Mouse (Mus musculus) B cell, adult 2 months (primary cell): ENCODE measurements around the gene Aldh3b1.

ENCODE experiments used
- DNase-seq, 2 experiments: peaks; one replicate each; pipeline ENCODE4 v3.0.0; 2022

The Aldh3b1 gene

DNA sequence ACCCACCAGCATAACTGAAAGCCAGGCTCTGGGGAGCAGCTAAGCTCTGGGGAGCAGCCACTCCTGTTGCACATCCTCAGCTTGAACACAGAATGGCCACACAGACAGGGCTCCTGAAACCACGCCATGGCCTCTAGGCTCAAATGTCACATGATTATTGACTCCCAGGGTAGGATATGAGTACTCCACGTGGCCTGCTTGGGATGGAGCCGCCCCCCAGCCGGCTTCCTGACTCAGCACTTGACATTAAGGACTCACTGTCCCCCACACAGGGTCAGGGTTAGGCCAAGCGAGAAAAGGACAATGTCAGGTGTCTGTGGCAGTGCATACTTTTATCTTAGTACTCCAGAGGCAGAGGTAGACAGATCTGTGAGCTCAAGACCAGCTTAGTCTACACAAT lies 19.4 kb downstream of the Aldh3b1 start:
- DNase-seq = no peak

DNA sequence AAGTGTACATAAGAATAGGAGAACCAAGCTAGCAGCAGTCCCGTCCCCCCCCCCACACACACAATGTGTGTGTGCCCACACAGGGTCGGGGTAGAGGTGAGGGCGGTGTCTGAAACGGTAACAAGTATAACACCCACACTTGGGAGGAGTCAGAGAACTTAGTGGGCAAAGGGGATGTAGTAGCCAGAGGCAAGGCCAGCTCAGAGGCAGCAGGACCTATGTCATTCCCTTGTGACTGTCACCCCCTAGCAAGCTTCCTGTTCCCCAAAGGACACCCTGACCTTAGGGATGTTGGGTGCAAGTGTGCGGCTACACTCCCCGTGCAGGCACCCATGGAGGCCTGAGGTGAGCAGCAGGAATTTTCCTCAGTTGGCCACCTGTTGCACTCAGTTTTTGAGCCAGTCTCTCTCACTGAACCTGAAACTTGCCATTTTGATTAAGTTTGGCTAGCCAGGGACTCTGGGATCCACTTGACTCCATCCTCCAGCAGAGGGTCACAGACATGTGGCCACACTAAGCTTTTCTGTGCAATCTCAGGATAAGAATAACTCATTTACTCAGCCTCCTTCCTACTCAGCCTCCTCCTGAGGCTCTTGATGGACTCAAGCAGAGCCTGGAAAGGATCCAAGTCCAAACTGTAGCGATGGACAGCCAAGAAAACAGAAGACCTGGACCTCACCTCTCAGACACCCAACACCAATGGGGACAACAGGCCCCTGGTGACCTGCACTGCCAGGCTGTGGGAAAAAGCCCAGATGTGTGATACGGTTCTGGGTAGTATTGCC lies 21.5 kb downstream of the Aldh3b1 start:
- DNase-seq = no peak

DNA sequence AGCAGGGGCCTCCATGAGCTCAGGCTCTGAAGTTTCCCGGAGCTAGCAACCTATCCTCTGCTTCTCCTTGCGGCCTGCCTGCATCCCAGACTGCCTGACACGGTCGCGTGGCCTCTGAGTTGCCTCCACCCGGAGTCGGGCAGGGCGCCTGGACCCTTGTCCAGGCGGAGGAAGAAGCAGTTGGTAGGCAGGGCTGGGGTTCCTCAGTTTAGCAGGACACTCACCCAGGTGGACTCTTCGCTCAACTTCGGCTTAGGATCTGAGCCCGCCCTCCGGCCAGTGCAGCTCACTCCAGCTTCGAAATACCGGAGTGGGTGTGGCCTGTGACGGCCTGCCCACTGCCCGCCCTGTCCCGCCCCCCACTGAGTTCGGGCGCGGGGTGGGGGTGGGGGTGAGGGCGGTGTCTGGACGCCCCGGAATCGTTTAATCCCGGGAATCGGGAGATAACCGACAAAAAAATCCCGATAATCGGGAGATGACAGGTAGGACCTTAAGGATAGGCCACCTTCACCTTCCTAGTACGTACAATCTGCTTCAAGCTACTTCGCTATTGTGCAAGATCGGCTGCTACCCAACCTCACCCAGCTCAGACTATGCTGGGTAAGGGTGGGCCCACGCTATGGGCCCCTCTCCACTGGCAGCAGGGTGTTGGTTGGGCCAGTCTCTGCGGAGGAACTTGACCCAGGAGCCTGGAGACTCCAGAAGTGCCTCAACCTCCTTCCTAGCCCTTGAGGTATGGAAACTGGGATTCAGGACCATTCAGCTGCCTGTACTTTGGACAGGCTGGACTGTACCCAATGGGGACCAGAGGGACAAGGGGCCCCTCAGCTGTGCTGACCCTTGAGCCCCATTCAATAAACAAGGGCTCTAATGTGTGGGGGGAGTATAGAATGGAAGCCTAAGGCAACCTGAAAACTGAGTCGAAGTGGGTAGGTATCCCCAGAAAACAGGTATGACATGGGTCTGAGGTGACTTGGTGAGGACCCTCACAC lies 22.5 kb downstream of the Aldh3b1 start, which contains the start of gene Tcirg1:
TSS of gene Tcirg1 (minus strand) at position 339 of the 992 bp plus-strand sequence.
- peak; percentile 66 to 69 for DNase-seq

DNA sequence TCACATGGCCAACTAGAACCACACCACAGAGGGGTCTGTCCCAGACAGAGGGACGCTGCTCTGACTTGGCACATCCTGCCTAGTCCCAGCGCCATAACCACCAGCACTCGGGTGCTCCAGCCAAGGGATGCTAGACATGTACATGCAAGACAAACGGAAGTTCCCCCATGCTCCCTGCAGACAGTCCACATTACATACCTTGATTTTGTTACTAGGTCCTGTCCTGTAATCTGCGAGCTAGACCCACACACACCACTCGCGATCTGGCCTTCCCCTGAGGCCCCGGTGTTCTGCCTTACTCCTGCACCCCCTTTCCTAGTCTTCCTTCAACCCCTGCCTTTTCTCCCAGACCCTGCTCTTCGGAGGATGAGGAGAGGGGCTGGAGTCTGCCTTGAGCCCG lies 23.3 kb downstream of the Aldh3b1 start:
- peak; percentile 34 to 40 for DNase-seq

DNA sequence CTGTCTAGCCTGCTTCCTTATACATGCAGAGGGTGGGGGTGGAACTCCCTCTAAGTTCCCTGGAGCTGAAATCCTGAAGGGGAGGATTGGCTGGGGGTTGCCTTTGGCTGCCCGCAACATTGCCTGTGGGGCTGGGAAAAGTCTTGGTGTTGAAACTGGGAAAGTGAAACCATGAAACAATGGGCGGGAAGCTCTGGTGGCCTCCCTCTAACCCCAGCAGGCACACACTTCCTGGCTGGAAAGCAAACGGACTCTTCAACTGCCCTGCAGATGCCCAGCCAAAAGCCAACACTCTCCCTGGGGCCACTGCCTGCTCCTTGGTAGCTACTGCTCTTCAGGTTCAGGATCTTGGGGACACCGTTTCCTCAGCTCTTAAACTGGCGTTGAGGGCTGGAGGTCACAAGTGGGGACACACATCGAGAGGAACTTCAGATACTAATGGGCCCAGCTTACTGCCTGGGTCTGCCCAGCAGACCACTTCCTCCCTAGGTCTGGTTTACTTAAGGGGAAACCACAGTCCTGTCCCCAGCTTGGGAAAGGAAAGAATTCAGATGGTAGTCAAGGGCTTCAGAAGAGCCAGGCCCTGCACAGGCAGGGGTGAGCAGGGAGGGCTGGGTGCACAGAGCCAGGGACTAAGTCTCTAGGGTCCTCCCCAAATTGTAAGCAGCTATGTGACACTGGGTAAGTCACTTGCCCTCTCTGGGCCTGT lies 24.2 kb downstream of the Aldh3b1 start:
- DNase-seq = peak; percentile 32 to 38

DNA sequence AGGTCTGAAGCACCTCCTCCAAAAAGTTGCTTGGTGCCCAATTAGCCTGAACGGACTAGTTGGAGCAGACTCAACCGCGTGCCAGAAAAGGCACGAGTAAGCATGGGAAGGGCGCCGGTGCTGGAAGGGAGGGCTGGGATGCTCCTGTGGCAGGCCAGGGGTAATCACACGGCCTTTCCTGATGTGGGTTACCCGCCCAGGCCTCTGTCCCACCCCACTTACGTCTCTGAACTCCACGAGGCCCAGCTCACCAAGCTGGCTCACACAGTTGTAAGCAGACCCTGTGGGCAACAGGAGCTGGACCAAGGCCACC lies 25.3 kb downstream of the Aldh3b1 start:
- no peak for DNase-seq

DNA sequence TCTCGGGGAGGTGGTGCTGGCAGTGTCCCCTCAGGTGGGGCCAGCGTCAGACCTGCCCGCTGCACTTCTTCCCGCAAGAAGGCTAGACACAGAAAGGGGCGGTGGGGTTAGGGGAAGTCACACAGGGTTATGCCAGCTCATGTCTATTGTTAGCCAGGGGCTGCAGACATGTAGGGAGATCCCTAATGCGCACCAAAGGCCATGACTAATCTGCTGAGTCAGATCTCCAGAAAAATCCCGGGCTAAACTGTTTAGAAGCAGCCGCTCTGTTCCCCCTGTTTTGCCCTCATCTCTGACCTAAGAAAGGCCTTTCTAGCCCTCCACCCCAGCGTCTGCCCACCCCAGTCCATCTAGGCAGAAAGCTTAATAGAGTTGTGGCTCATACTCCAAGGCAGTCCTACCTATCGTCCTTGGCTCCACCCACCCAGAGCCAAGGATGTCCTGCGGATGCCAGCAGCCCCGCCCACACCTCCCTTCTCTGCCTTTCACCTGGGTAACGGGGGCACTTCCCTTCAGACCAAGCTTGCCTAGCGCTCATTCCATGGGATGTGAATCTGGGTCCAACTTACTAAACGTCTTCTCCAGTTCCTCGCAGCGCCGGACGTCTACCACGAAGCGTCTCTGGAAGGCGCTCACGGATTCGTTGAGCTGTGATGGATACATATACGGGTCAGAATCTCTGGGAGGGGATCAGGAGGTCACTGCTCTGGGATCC lies 25.8 kb downstream of the Aldh3b1 start:
- DNase-seq = no peak

DNA sequence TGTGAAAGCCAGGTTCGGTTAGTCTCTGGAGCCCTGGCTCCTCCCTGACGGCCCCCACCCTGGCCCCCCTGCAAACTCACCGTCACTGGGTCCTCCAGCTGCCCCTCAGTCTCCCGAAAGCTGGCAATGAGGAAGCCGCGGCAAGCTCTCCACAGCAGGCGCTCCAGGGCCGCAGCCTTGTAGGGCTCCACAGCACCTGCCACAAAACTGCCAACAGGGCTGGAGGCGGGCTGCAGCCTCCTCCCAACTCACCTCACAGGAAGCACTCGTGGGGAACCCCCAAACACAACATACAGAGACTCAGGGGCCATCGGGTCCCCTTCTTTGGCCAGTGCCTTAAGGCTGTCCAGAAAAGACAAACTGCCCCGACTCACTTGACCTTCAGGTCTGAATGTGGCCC lies 26.6 kb downstream of the Aldh3b1 start:
- no peak for DNase-seq

DNA sequence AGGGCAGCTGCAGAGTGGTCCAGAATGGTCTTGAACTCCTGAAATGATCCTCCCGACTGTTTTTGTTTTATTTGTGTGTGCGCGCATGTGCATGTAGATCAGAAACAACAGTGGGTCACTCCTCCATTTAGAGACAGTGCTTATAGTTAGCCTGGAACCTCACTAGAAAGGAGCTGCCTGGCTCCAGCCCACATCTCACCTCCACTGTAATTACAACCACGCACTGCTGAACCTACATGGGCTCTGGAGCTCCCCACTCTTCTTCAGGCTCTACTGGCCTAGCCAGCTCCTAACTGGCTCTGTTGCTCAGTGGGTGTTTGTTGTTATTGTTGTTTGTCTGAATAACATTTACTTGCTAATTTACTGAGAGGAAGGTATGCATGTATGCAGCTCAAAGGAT lies 30.0 kb downstream of the Aldh3b1 start:
- no peak for DNase-seq

DNA sequence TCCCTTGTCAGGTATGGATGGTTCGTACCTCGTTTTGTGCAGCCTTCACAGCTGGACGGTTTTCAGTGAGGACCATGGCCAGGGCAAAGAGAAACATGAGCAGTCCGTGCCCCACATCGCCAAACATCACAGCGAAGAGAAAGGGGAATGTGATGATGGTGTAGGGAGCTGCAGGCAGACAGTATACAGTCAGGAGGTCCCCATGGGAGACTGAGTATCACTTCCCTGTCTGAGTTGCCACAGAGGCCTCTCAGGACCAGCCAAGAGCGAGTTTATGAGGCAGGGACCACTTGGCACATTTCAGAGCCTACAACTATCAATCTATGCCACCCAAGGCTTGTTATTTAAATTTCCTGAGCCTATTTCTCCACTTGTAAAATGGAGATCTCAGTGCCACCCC lies 30.7 kb downstream of the Aldh3b1 start:
- peak; percentile 66 to 74 for DNase-seq

DNA sequence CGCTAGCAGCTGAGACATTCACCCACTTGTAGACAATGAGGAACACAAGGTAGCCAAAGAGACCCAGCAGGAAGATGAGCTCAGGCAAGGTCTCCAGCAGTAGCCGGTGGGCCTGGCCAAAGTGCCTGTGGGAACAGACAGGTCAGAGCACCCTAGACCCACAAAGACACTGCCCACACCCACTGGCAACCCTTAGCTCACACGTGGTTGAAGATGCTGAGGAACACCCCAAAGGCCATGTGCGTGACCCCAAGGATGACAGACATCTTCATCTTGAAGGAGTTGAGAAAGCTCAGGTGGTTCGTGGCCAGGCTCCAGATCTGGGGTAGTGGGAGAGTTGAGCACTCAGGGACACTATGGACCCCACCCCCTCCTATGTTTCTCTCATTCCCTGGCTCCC lies 32.1 kb downstream of the Aldh3b1 start:
- DNase-seq = no peak

DNA sequence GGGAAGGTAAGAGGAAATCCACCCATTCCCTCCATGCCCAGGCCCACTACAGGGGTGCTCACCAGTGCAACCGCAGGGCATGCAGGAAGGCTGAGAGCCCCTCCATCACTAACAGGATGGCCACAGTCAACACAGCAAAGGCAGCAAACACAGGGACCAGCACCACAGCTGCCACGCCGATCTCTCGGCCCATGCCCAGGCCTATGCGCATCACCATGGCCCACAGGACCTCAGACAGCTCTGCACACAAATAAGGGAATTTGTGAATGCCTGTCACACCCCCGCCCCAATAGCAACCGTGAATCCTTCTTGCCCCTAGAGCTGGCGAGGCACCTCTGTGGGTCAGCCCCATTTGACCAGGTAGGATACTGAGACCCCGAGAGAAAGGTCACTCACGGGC lies 33.4 kb downstream of the Aldh3b1 start:
- DNase-seq = no peak

DNA sequence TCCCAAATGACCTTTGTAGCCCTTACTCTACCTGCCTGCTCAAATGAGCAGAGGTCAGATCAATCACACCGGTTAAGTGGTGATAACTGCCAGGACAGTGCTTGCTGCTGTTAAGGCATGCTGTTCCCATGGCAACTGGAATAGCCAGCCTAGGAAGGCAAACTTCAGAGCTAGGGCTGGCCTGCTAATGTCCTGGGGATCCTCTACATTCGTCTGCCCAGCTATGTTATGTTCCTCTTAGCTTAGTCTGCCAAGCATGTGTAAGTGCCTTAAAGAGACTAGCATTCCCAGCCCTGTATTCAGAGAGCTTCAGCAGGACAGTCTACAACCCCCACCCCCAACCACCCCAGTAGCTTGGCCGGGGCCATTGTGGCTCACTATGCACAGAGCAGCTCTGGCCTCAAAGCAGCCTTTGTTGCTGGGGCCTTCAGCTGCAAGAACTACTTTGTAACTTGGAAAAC lies 34.4 kb downstream of the Aldh3b1 start:
- no peak for DNase-seq

DNA sequence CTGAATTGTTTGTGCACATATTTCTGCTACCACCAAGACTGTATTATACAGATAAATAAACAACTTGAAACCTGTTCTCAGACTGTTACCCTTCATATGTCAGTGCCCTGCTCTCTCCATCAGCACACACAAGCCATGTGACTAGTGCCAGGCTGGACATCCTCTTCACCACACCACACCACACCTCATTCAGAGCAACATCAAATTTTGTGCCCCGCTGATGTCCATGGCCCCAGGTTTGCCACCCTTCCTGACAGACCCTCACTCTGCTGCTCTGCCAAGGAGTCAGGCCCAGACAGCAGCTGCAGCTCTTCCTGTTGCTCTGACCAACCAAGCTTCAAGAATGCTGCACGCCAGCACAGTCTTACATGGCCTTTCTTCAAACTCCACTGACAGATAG lies 35.3 kb downstream of the Aldh3b1 start:
- no peak for DNase-seq

DNA sequence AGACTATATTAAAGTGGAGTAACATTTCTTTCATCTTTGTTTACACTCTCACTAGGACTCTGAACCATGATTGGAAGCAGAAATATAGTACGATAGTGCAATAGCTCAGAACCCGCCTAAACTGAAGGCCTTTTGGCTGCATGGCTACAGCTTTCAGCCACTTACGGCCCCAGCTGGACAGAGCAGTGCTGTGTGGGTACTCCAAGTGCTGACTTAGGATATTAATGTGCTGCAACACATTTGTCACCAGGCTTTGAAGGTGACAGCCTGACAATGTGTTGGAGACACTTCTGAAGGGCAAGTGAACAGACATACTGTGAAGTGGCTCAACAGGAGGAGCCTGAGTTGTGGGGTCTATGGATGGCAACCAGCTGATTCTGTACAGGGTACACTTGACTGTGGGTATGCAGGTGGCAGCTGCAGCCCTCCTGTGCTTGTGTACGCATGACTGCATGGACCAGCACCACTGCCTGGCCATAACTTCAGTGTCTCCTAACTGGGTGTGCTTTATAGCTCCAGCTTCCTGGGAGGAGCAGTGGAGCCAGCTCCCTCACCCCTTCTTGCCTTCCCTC lies 36.0 kb downstream of the Aldh3b1 start:
- no peak for DNase-seq

DNA sequence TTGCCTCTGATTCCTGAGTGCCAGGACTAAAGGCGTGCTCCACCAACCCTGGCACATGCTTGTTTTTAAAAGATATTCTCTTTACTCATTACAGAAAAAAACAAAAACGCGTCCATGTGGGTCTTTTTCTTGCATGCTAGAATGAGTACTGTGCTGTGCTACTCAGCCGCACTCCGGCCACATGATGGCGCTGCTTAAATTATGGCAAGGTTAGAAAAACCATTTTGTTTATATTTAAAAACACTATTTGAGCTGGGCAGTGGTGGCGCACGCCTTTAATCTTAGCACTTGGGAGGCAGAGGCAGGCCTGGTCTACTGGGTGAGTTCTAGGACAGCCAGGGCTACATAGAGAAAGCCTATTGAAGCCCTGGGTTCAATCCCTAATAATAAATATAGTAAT lies 39.4 kb downstream of the Aldh3b1 start:
- peak; percentile 67 to 71 for DNase-seq

DNA sequence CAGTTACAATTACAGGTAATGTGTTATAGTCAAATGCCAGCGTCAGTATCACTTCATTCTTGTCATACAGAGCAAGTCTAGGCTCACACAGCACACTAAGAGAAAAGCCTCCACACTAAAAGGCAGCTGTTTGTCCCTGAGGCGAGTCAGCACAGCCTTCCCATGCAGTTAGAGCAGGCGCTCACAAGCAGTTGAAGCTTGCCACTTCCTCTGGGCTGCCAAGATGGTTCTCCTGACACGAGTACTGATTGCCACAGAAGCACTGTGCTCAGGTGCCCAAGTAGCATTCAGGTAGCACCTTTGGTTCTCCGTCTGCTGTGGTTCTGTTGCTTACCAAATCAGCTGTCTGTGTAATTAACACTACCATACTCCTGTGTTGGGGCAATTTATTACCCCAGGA lies 40.5 kb downstream of the Aldh3b1 start:
- DNase-seq = no peak

DNA sequence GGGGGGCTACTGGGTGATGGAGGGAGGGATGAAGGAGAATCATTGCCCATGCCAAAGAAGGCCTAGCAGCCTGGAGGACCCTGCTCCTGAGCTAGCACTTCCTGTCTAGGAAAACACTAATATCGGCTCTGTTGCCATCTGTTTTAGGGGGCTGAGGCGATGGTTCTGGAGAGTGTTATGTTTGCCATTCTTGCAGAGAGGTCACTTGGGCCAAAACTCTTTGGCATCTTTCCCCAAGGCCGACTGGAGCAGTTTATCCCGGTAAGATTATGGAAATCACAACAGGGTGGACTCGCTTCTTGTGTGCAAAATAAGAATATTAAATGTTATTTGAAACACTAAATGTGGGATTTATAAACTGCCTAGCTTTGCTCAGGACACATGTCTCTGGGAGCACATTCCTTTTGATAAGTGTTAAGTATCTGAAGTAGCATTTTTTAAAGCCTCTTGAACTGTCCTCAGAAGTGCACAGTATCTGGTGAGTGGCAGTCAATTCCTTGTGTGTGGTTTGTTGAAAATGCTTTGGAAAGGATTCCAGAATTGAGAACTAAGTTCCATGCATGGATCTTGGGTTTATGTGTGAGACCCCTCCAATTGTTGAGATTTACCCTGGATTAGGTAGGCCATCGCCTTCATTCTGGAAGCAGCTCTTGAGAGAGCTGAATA lies 45.1 kb downstream of the Aldh3b1 start:
- DNase-seq = no peak

DNA sequence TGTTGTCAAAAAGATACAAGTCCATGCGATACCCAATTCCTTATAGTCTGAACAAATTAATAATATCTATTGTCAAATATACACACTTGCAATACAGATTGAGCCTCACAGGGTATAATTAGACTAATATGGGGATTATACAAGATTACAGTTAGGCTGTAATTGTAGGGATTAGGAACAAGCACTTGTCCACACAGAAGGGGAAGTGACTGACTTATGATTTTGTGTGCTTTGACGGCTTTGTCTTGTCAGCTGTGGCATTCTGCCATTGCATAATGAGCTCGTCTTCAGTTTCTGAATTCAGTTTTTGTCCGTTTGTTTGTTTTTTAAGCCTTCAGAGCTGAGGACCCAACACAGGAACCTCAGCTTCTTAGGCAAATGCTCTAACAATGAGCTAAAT lies 47.4 kb downstream of the Aldh3b1 start:
- DNase-seq = no peak

DNA sequence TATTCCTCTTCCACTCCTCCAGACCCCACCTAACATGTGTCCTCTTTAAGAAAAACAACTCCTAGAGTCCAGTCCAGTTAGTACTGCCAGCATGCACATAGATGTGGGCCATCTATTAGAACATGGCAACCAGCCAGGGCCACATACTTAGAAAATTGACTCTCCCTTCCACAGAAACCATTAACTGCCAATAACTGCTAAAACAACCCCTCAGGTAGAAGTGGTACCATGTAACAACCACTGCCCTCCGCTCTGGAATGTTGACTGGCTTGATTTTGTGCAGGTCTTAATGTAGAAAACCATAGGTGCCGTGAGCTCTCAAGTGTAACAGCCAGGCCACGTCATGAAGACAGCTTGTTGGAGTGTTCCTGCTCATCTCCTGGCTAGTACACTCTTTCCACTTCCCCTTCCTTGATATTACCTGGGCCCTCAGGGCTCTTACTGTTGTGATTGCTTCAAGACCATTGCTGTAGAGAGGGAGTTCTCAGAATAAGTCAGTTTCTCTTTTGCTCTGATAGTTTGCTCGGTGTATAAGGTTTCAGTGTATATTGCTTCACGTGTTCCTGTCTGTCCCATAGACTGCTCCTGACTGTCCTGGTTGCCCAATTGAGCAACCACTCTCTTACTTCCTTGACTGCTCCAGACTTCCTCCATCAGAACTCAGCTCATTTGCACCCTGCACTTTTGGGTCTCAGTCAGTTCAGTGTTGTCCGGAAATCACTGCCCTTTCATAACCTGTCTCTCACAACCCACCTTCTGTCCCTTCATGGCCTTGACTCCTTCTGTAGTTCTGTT lies 49.4 kb downstream of the Aldh3b1 start:
- no peak for DNase-seq

DNA sequence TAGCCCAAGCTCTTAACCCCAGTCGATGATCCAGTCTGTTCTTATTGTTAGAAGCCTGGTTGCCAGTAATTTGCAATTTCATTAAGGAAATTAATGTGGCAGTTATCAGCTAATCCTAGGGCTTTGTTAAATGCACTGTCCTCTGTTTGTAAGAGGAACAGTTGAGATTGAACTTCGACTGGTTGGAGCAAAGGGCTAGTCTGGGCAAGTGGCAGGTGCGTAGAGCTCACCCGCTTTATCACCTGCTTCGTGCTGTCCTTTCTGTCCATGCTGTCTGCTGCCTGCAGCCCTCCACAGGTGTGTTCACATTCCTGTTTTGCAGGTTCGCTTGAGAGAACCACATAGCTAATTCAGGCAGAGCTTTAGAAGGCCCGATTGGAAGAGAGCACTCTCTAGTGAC lies 54.6 kb downstream of the Aldh3b1 start:
- no peak for DNase-seq
